Mouse (Mus musculus) T-helper 17 cell (primary cell): ENCODE results near the gene Kif28.
"Not testable (repeated sequence)": the region's sequence is repeated elsewhere in the genome, so short reads cannot be mapped to it uniquely, and the experiment has no call there.

ENCODE experiments used
- in situ Hi-C, 2 experiments: fragments of 300-600 bp; cut with MboI, MseI; formaldehyde crosslinking; loops; 1 replicate in 1 of 2; 2 replicates in 1 of 2; pipeline ENCODE4 v1.15.1; 2025; ENCODE audit warnings: high pct_unique_total_duplicates in 2 of 2

The Kif28 gene

DNA sequence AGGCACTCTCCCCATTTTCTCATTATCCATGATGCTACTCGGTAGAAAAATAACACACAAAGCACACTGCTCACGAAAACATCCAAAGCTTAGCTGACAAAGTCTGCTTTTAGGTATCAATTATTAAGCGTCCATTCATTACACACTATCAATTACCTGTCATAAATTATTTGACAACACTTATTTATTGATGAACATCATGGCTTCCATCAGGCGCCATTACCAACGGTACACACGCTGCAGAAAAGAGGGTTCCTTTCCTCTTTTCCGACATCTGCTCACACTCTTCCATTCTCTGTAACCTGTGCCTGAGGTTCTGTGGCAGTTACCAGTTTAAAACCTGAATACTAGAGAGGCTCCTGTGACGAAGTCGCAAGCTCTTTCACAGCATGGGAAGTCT is at the start of gene Kif28:
Gene Kif28 (minus strand): TSS at position 101 of the 400 bp plus-strand sequence.
- in situ Hi-C loops = no loop called here

GRCm38 (mm10) chr1:179787281-179787680 is 42.2 kb upstream of the Kif28 start:
- in situ Hi-C loops = no loop called here

DNA sequence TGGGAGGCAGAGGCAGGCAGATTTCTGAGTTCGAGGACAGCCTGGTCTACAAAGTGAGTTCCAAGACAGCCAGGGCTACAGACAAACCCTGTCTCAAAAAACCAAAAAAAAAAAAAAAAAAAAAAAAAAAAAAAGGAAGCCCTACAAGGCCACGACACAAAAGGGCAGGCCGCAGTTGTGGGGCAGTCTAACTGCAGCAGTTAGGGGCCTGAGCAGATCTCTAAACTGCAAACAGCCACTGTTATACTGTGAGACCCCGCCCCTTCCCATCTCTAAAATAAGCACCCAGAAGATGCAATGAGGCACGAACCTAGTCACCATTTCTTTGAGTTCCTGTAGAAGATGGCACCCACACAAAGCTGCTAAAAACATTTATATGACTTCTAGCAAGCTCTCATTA is 40.4 kb upstream of the Kif28 start:
- in situ Hi-C loops = no loop called here

DNA sequence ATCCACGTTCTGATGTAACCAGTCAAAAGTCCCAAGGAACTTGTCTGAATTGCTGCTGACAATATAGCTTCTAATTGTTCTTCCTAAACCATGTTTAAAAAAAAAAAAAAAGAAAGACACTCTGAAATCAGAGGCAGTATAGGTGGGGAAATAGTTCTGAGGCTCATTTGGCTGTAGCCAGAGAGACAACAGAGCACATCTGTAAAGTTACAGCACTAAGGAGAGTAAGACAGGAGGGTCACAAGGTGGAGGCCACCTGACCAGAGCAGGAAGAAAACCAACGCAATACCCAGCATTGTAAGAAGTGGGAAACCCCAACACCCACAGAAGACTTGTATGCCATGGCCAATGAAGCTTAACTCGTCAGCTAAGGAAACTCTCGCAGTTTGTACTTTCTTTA is 39.0 kb upstream of the Kif28 start:
- in situ Hi-C loops = no loop called here

GRCm38 (mm10) chr1:179776831-179777230 is 31.8 kb upstream of the Kif28 start:
- in situ Hi-C loops = no loop called here

DNA sequence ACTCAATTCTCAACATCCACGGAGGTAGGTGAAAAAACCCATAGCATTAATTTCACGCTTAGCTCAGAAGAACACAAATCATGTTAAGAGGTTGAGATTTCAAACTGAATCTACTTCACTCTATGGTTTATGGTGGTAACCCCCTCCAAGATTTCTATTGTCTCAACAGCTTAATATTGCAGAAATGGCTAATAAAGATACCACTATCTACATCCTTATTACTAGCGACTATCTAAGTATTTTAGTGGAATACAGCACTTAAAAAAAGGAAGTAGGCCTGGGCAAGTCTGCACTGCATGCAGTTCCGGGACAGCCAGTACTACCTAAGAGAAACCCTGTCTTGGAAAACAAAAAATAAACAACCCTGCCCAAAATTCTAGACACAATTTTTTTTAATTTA is 15.5 kb upstream of the Kif28 start:
- in situ Hi-C loops = loop anchor here (10.0 to 25.0 kb wide), 5 partner anchors 1344 to 1998 kb away; partner anchors contain the start of genes Adss (in 1 of the 2), Cnih4 (in 1 of the 2) and Nvl (in 1 of the 2)

DNA sequence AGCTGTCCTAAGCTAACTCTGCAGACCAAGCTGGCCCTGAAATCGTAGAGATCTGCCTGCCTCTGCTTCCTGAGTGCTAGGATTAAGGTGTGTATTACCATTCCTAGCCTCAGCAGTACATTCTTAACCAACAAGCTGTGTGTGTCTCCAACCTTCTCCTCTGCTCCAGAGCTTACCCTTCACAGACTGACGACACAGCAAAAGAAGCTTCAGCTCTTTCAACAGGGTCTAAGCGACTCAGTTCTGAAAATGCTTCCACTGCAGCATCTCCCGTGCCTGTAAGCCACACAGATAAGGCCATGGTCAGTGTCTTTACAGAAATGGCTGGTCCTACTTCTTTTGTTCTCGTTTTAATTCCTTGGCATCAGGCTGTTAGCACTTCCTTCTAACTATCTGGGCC is 15.0 kb upstream of the Kif28 start:
- in situ Hi-C loops = loop anchor here (10.0 to 25.0 kb wide), 5 partner anchors 1345 to 1998 kb away; partner anchors contain the start of genes Adss (in 1 of the 2), Cnih4 (in 1 of the 2) and Nvl (in 1 of the 2)

DNA sequence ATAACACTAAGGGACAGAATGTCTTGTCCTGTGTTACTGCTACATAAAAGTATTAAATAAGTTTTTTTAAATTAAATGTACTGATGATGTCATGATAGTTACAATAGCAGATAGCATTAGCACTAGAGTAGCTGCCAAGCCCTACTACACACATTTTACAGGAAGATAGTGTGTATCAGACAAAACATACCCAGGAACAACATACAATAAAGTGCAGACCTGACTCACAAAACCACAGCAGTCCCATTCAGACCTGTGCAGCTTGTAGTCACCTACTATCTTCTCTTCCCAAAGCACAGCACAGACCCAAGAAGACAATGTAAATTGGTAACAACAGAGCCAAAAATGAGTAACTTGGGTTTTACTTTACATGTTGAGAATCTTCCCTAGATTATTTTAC is 11.4 kb upstream of the Kif28 start:
- in situ Hi-C loops = loop anchor here (25.0 kb wide), 3 partner anchors 1381 to 1994 kb away; partner anchors contain the start of genes Adss (in 1 of the 2), Cnih4 (in 1 of the 2) and Nvl (in 1 of the 2)

DNA sequence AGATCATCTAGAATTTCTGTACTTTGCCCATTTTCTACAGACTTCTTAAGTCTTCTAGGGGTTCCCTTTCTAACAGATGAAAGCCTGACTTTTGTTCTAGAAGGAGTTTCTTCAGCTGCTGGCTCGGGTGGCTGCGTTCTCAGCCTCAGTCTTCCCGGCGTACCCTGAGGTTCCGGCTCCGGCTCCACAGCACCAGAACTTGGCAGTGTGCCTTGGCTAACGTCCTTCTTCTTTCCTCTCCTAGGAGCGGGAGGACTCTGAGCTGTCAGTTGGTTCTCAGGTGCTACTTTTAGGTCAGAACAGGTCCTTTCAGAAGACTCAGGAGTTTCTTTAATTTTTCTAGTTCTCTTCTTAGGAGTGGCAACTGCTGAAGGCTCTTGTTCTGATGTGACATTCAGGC is 7.9 kb upstream of the Kif28 start:
- in situ Hi-C loops = loop anchor here (25.0 kb wide), 3 partner anchors 1384 to 1991 kb away; partner anchors contain the start of genes Adss (in 1 of the 2), Cnih4 (in 1 of the 2) and Nvl (in 1 of the 2)

DNA sequence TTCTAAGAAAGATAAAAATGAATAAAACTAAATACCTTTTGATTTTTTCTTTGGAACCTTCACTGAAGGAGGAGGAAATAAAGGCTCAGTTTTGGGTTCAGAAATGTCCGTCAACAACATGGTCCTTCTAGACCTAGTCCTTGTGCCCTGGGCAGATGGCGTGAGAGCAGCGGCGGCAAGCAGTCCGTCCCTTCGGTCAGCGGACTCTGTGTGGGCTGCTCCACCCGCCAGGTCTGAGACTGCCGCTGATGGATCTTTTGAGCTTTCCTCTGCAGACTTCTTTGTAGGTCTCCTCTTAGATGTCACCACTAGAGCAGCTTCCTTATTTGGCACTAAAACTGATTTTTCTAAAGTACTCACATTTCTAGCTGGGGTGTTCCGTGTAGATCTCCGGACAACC is 7.2 kb upstream of the Kif28 start:
- in situ Hi-C loops = loop anchor here (25.0 kb wide), 3 partner anchors 1385 to 1990 kb away; partner anchors contain the start of genes Adss (in 1 of the 2), Cnih4 (in 1 of the 2) and Nvl (in 1 of the 2)

DNA sequence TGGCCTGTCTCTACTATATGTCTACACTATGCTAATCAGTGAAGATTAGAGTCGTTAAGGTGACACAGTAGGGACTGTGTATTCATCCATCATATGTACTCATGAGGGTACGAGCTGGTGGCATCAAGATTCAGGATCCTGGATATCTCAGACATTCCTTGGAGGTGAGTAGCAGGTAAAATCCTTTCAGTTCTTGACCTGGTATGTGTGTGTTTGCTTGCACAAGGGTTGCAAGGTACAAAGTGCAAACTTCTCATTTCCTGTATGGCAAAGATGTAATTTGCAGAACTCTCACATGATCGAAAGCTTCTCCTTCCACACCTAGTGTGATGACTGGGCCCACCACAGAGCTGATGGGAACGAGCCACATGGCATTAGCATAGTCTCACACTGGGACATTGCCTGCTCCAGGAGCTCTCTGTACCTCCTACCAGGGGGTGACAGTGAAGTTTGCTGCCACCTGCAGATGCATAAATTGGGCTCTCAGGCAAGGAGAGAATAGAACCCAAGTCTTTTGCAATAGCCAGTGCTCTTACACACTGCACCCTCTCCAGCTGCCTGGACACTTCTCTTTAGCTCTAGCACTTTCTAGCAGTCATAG is 1.4 kb downstream of the Kif28 start:
- in situ Hi-C loops = loop anchor here in 1 of 2 experiments (5.0 kb wide), 1 partner anchor 99 kb away; no protein-coding TSS in a partner anchor

- in situ Hi-C loops = loop anchor here in 1 of 2 experiments (5.0 kb wide), 1 partner anchor 234 kb away; no protein-coding TSS in a partner anchor
Measured at GRCm38 (mm10) chr1:179736483-179736882, 8.6 kb downstream of the Kif28 start.

GRCm38 (mm10) chr1:179734500-179735474 is 10.3 kb downstream of the Kif28 start:
- in situ Hi-C loops = loop anchor here in 1 of 2 experiments (5.0 kb wide), 1 partner anchor 232 kb away; no protein-coding TSS in a partner anchor

- in situ Hi-C loops = no loop called here
Measured at GRCm38 (mm10) chr1:179731391-179731790, 13.7 kb downstream of the Kif28 start.

- in situ Hi-C loops = no loop called here
Measured at GRCm38 (mm10) chr1:179728661-179729060, 16.4 kb downstream of the Kif28 start.

- in situ Hi-C loops = no loop called here
Measured at GRCm38 (mm10) chr1:179722811-179723469, 22.1 kb downstream of the Kif28 start.

GRCm38 (mm10) chr1:179715786-179716185 is 29.3 kb downstream of the Kif28 start:
- in situ Hi-C loops = no loop called here

GRCm38 (mm10) chr1:179715289-179715688 is 29.8 kb downstream of the Kif28 start:
- in situ Hi-C loops = not testable (repeated sequence)

- in situ Hi-C loops = no loop called here
Measured at GRCm38 (mm10) chr1:179713367-179713766, 31.7 kb downstream of the Kif28 start.

DNA sequence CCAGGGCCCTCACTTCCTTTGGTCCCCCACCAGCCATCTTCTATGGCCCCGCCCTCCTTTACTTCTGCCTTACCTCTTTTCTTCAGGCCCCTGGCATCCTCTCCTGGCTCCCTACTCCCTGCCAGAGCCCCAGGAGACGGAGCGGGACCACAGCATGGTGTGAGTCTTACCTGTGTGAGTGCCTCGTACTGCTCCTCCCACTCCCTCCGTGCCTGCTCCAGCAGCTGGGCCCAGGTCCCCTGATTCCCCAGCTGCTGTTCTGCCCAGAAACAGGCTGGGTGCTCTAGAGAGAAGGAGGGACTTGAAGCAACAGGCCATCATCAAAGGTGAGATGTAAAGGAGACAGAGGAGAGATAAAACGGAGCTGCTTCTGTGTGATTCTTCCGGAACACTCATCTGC is 32.4 kb downstream of the Kif28 start:
- in situ Hi-C loops = no loop called here

DNA sequence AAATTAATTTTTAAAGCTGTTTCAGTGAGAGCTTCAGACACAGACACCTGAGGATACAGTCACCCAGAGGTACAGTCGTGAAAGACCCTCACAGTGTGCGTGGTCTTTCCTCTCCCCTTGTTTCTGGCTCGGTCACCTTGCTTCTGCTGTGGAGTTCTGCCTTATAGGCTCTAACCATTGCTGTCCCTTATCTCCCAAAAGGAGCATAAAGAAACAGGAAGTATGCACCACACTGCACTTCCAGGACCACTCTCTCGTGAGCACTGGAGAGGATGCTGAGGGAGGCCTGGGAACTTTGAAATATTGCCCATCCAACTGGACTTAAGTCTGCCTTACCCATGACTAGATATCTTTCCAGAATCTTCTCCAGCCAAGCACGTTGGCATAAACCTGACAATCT is 34.3 kb downstream of the Kif28 start:
- in situ Hi-C loops = no loop called here
